Comparison of ENCODE assay signal across 28 mouse cellular contexts in genomic region chr1:160281337-160282084, GRCm38 (mm10).
DNase-seq lines count a peak whose midpoint lies in the region; ATAC-seq and TF ChIP-seq lines count a peak whose summit lies in the region.
"Had no signal": no experiment of that assay in that cellular context is flagged by ENCODE, and none has a peak within 500 bp of the region (broad histone marks: within the 10 kb centered on the region; RNA-seq: fewer than 3 reads in every experiment).

No protein-coding gene starts in this region.

- H3K9me3 ChIP-seq in intestine, embryonic 14.5 days (ENCODE audit: control insufficient read depth, low read length), result no peaks in the 10 kb centered on the region
- no peaks in the 10 kb centered on the region for H3K9me3 ChIP-seq in intestine, postnatal 0 days (ENCODE audit: control insufficient read depth)
- H3K9me3 ChIP-seq in lung, embryonic 14.5 days (ENCODE audit: low read depth, low read length), result no peaks in the 10 kb centered on the region
- H3K9me3 ChIP-seq in liver, embryonic 13.5 days (replicated peaks), result no peaks in the 10 kb centered on the region
- H3K9me3 ChIP-seq: embryonic facial prominence, embryonic 10.5 days; embryonic facial prominence, embryonic 15.5 days; forebrain, embryonic 12.5 days; heart, embryonic 10.5 days; hindbrain, embryonic 12.5 days; kidney, embryonic 15.5 days; megakaryocyte, embryonic 14.5 days; midbrain, embryonic 13.5 days; neural tube, embryonic 13.5 days; stomach, embryonic 15.5 days had no signal

- no peak for TF ChIP-seq EP300 in heart, adult 2 months (IDR thresholded peaks at IDR 0.05; ENCODE audit: insufficient read depth, low read depth, low read length)

- 0 out of 2 replicates have a peak, but pooled peaks have one; percentile 36 for ATAC-seq in intestine, embryonic 14.5 days (replicated peaks; ENCODE audit: low FRiP score, low TSS enrichment, low read depth)
- no peak for ATAC-seq in intestine, postnatal 0 days
- ATAC-seq in lung, embryonic 14.5 days (ENCODE audit: insufficient read depth), result peak; percentile 89
- ATAC-seq in liver, embryonic 13.5 days (ENCODE audit: low read depth), result no peak
- peak; percentile 38 for ATAC-seq in megakaryocyte, adult 5-6 weeks (ENCODE audit: poor library complexity, severe bottlenecking)
- ATAC-seq: forebrain, postnatal 0 days; hindbrain, postnatal 0 days; midbrain, embryonic 13.5 days had no signal

- H3K4me3 ChIP-seq in intestine, embryonic 14.5 days (ENCODE audit: low read depth, low read length), result no peak overlapping the region
- H3K4me3 ChIP-seq in intestine, postnatal 0 days (ENCODE audit: low read depth, low read length), result no peak overlapping the region
- H3K4me3 ChIP-seq in lung, embryonic 14.5 days (ENCODE audit: low read depth, low read length), result no peak overlapping the region
- no peak overlapping the region for H3K4me3 ChIP-seq in liver, embryonic 13.5 days (replicated peaks)
- no peak overlapping the region for H3K4me3 ChIP-seq in heart, adult 2 months
- H3K4me3 ChIP-seq: embryonic facial prominence, embryonic 10.5 days; embryonic facial prominence, embryonic 15.5 days; forebrain, embryonic 12.5 days; heart, embryonic 10.5 days; hindbrain, embryonic 12.5 days; kidney, embryonic 15.5 days; midbrain, embryonic 13.5 days; neural tube, embryonic 13.5 days; stomach, embryonic 15.5 days had no signal

- H3K27me3 ChIP-seq in intestine, embryonic 14.5 days (replicated peaks; ENCODE audit: control insufficient read depth, insufficient read depth, low read length), result no peaks in the 10 kb centered on the region
- H3K27me3 ChIP-seq in intestine, postnatal 0 days (replicated peaks; ENCODE audit: control insufficient read depth, insufficient read depth, low read length), result no peaks in the 10 kb centered on the region
- no peaks in the 10 kb centered on the region for H3K27me3 ChIP-seq in lung, embryonic 14.5 days (ENCODE audit: insufficient read depth, low read length)
- H3K27me3 ChIP-seq in liver, embryonic 13.5 days, result no peaks in the 10 kb centered on the region
- H3K27me3 ChIP-seq in heart, adult 2 months (ENCODE audit: control insufficient read depth, insufficient read depth, low read length), result no peaks in the 10 kb centered on the region
- H3K27me3 ChIP-seq: embryonic facial prominence, embryonic 15.5 days; forebrain, embryonic 12.5 days; hindbrain, embryonic 12.5 days; kidney, embryonic 15.5 days; megakaryocyte, embryonic 14.5 days; midbrain, embryonic 13.5 days; neural tube, embryonic 13.5 days; stomach, embryonic 15.5 days had no signal

- no peak for TF ChIP-seq CTCF in intestine, postnatal 0 days (IDR thresholded peaks at IDR 0.05; ENCODE audit: low read depth)
- no peak for TF ChIP-seq CTCF in lung, embryonic 14.5 days (IDR thresholded peaks at IDR 0.05; ENCODE audit: low read depth)
- TF ChIP-seq CTCF in heart, adult 2 months (IDR thresholded peaks at IDR 0.05), result no peak

- H3K4me2 ChIP-seq in intestine, embryonic 14.5 days (ENCODE audit: low read length), result no peak overlapping the region
- no peak overlapping the region for H3K4me2 ChIP-seq in intestine, postnatal 0 days (replicated peaks; ENCODE audit: low read depth)
- no peak overlapping the region for H3K4me2 ChIP-seq in lung, embryonic 14.5 days
- peak overlapping the region; percentile 30 for H3K4me2 ChIP-seq in liver, embryonic 13.5 days
- H3K4me2 ChIP-seq: embryonic facial prominence, embryonic 15.5 days; forebrain, embryonic 12.5 days; hindbrain, embryonic 12.5 days; kidney, embryonic 15.5 days; midbrain, embryonic 13.5 days; neural tube, embryonic 13.5 days; stomach, embryonic 15.5 days had no signal

- H3K79me2 ChIP-seq in heart, adult 2 months (replicated peaks; ENCODE audit: control insufficient read depth, insufficient read depth, low read length), result no peaks in the 10 kb centered on the region

- intact Hi-C loops in heart, adult 2 months (cut with DNase I), result no loop called here

- no peaks in the 10 kb centered on the region for H3K36me3 ChIP-seq in intestine, embryonic 14.5 days (ENCODE audit: control insufficient read depth, insufficient read depth, low read length)
- no peaks in the 10 kb centered on the region for H3K36me3 ChIP-seq in intestine, postnatal 0 days (ENCODE audit: control insufficient read depth, insufficient read depth)
- H3K36me3 ChIP-seq in lung, embryonic 14.5 days (ENCODE audit: insufficient read depth), result no peaks in the 10 kb centered on the region
- H3K36me3 ChIP-seq in liver, embryonic 13.5 days, result 0 out of 2 replicates have a peak, but pooled peaks cover 2% of the 10 kb centered on the region
- no peaks in the 10 kb centered on the region for H3K36me3 ChIP-seq in heart, adult 2 months (ENCODE audit: control insufficient read depth, insufficient read depth, low read length)
- H3K36me3 ChIP-seq: embryonic facial prominence, embryonic 10.5 days; embryonic facial prominence, embryonic 15.5 days; forebrain, embryonic 12.5 days; heart, embryonic 10.5 days; hindbrain, embryonic 12.5 days; kidney, embryonic 15.5 days; midbrain, embryonic 13.5 days; neural tube, embryonic 13.5 days; stomach, embryonic 15.5 days had no signal

- no peak overlapping the region for H3K27ac ChIP-seq in intestine, embryonic 14.5 days (ENCODE audit: low read depth)
- no peak overlapping the region for H3K27ac ChIP-seq in intestine, postnatal 0 days (ENCODE audit: low read depth, low read length)
- H3K27ac ChIP-seq in lung, embryonic 14.5 days (ENCODE audit: low read depth), result 0 out of 2 replicates have a peak overlapping the region, but pooled peaks have one; percentile 46
- peak overlapping the region; percentile 86 for H3K27ac ChIP-seq in liver, embryonic 13.5 days
- no peak overlapping the region for H3K27ac ChIP-seq in heart, adult 2 months
- H3K27ac ChIP-seq: embryonic facial prominence, embryonic 10.5 days; embryonic facial prominence, embryonic 15.5 days; forebrain, embryonic 12.5 days; heart, embryonic 10.5 days; hindbrain, embryonic 12.5 days; hindbrain, postnatal 0 days; kidney, embryonic 15.5 days; midbrain, embryonic 13.5 days; neural tube, embryonic 13.5 days; stomach, embryonic 15.5 days had no signal

- no peak for TF ChIP-seq POLR2A in heart, adult 2 months (IDR thresholded peaks at IDR 0.05; ENCODE audit: insufficient read depth, low read depth, low read length)

- WGBS in intestine, embryonic 14.5 days, result 19% methylated on average over 3 of the region's 3 CpGs
- WGBS in intestine, postnatal 0 days, result 37% methylated on average over 3 of the region's 3 CpGs
- WGBS in lung, embryonic 14.5 days, result 25% methylated on average over 3 of the region's 3 CpGs
- 42% methylated on average over 3 of the region's 3 CpGs for WGBS in liver, embryonic 13.5 days (ENCODE audit: insufficient replicate concordance)
- WGBS in heart, adult 2 months, result 62% methylated on average over 3 of the region's 3 CpGs

- H3K4me1 ChIP-seq in intestine, embryonic 14.5 days (replicated peaks; ENCODE audit: control insufficient read depth, insufficient read depth, low read length), result peaks cover 4% of the 10 kb centered on the region; the same call in 1 of the 2 replicates
- 0 out of 2 replicates have a peak, but pooled peaks cover 3% of the 10 kb centered on the region for H3K4me1 ChIP-seq in intestine, postnatal 0 days (replicated peaks; ENCODE audit: control insufficient read depth, insufficient read depth, low read length)
- no peaks in the 10 kb centered on the region; the same call in 1 of the 2 replicates for H3K4me1 ChIP-seq in lung, embryonic 14.5 days (ENCODE audit: insufficient read depth)
- H3K4me1 ChIP-seq in liver, embryonic 13.5 days (replicated peaks), result peaks cover 58% of the 10 kb centered on the region
- no peaks in the 10 kb centered on the region for H3K4me1 ChIP-seq in heart, adult 2 months (ENCODE audit: control insufficient read depth, insufficient read depth, low read length)
- H3K4me1 ChIP-seq: heart, embryonic 10.5 days; hindbrain, embryonic 12.5 days; stomach, embryonic 15.5 days had no signal

- DNase-seq in intestine, embryonic 14.5 days (ENCODE audit: low spot score), result no peak
- peak; percentile 73 for DNase-seq in lung, embryonic 14.5 days
- no peak for DNase-seq in lung, postnatal 14 days
- DNase-seq in liver, embryonic 13.5 days, result no peak
- no peak for DNase-seq in spleen, adult 12 weeks (ENCODE audit: low spot score)
- DNase-seq in heart, adult 2 months, result no peak
- DNase-seq: adrenal gland, postnatal 14 days; cerebellum, adult 18-20 months; cerebellum, postnatal 14 days; forebrain, postnatal 0 days; kidney, adult 18-20 months; kidney, postnatal 25 days; left cerebral cortex, postnatal 4 days; lung, postnatal 10 days; thymus, postnatal 14 days had no signal

- H3K9ac ChIP-seq in intestine, embryonic 14.5 days (ENCODE audit: low read length), result no peak overlapping the region
- no peak overlapping the region for H3K9ac ChIP-seq in intestine, postnatal 0 days (ENCODE audit: low read depth, low read length)
- H3K9ac ChIP-seq in lung, embryonic 14.5 days, result no peak overlapping the region
- H3K9ac ChIP-seq in liver, embryonic 13.5 days, result no peak overlapping the region
- H3K9ac ChIP-seq in heart, adult 2 months (ENCODE audit: low read depth, low read length), result no peak overlapping the region
- H3K9ac ChIP-seq: embryonic facial prominence, embryonic 15.5 days; forebrain, embryonic 12.5 days; forebrain, postnatal 0 days; hindbrain, embryonic 12.5 days; kidney, embryonic 15.5 days; midbrain, embryonic 13.5 days; neural tube, embryonic 13.5 days; stomach, embryonic 15.5 days had no signal

Comparison
In these comparisons a context has a peak if more than half of its experiments do, and no peak if none do; other contexts are left out.
1. ATAC-seq: peak in intestine, embryonic 14.5 days (single experiment), lung, embryonic 14.5 days (single experiment) and megakaryocyte, adult 5-6 weeks (single experiment); none in intestine, postnatal 0 days (single experiment) and liver, embryonic 13.5 days (single experiment).
2. H3K27ac ChIP-seq: peak in lung, embryonic 14.5 days (single experiment) and liver, embryonic 13.5 days (single experiment); none in intestine, embryonic 14.5 days (single experiment), intestine, postnatal 0 days (single experiment) and heart, adult 2 months (single experiment).